Mouse (Mus musculus): Measurements from ENCODE around the gene Tns2. TPM values are rescaled to one million over a fixed set of nuclear protein-coding genes. Genes with fewer than 3 reads are reported as not detected.
"Not testable (repeated sequence)": the region's sequence is repeated elsewhere in the genome, so short reads cannot be mapped to it uniquely, and the experiment has no call there.

Gene Tns2
- polyA plus RNA-seq, 2 experiments = 66.3 to 114 TPM

DNA sequence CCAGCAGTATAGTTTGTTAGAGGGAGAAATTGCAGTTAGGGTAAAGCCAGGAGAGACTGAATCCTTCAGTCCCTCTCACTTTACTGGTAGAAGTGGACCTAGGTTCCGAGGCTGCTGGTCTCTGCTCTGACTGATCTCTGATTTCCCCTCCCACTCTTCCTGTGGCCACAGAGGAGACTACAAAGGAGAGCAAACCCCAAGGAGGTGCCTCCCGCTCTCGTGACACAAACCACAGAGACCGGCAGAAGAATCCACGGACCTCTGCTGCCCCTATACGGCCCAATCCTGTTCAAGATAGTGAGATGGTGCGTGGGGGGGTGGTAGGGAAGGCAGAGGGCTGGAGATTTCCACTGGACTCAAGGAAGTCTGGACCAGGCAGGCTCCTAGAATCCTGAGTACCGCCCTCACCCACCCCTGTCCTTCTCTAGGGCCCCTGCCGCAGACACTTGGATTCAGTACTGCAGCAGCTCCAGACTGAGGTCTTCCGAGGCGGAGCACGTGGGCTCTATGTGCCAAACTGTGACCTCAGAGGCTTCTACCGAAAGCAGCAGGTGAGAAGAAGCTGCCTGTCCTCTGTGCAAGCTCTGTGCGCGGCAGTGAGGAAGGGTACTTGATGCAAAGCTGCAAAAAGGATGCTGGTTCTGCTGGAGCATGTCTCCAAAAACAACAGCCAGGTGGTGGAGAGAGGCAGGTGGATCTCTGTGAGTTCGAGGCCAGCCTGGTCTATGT, 47.6 kb downstream of the Tns2 start:
- Histone ChIP-seq H3K27me3 (ENCODE audit: control insufficient read depth, insufficient read depth, low read length) (peaks cover 22% of the 10 kb centered on the region), H3K4me2 (replicated peaks; ENCODE audit: low read depth, low read length, severe bottlenecking) (no peak overlapping the region), H3K4me1 (ENCODE audit: control insufficient read depth, insufficient read depth, low read length) (peaks cover 15% of the 10 kb centered on the region), H3K9ac (ENCODE audit: low read depth, low read length, severe bottlenecking) (no peak overlapping the region), H3K27ac (replicated peaks; ENCODE audit: low read depth, low read length) (no peak overlapping the region), H3K36me3 (ENCODE audit: control insufficient read depth, insufficient read depth, low read length) (no peaks in the 10 kb centered on the region), H3K4me3 (replicated peaks; ENCODE audit: low read length) (no peak overlapping the region), H3K9me3 (ENCODE audit: control insufficient read depth, low read length) (no peaks in the 10 kb centered on the region)
- DNase-seq (ENCODE audit: low spot score) (no peak), ATAC-seq (ENCODE audit: low FRiP score, low read depth) (no peak)
- WGBS = 65% methylated on average over 16 of the region's 16 CpGs
- TF ChIP-seq POLR2A (IDR thresholded peaks at IDR 0.05; ENCODE audit: borderline replicate concordance, extremely low read depth, insufficient read depth, insufficient read length) = no peak

DNA sequence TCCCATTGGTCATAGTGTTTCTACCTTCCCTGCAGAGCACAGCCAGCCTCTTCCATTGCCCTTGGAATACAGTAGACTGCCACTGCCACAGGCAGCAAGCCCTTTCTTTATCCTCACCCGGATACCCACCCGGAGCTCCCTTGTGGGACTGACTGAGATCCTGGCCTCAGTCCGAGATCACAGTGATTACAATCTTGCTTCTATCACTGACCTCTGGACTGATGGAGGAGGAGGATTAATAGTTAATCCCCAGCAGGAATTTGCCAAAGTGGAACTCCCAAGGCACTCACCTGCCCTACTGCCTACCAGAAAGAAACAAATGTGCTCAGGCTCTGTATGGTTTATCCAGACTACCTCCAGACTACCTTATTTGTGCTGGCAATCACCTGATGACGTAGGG, 49.3 kb downstream of the Tns2 start:
- 77% methylated on average over 4 of the region's 4 CpGs for WGBS
- H3K4me3 ChIP-seq (replicated peaks; ENCODE audit: low read length) = no peak overlapping the region
- H3K4me1 ChIP-seq (ENCODE audit: control insufficient read depth, insufficient read depth, low read length) = peaks cover 9% of the 10 kb centered on the region; the same call in 1 of the 2 replicates
- DNase-seq (ENCODE audit: low spot score) (no peak), ATAC-seq (ENCODE audit: low FRiP score, low read depth) (no peak)
- H3K36me3 ChIP-seq (ENCODE audit: control insufficient read depth, insufficient read depth, low read length) = no peaks in the 10 kb centered on the region
- H3K27me3 ChIP-seq (ENCODE audit: control insufficient read depth, insufficient read depth, low read length) = peaks cover 14% of the 10 kb centered on the region
- H3K9ac ChIP-seq (ENCODE audit: low read depth, low read length, severe bottlenecking) = no peak overlapping the region
- H3K27ac ChIP-seq (replicated peaks; ENCODE audit: low read depth, low read length) = no peak overlapping the region
- TF ChIP-seq POLR2A (IDR thresholded peaks at IDR 0.05; ENCODE audit: borderline replicate concordance, extremely low read depth, insufficient read depth, insufficient read length) = no peak
- no peaks in the 10 kb centered on the region for H3K9me3 ChIP-seq (ENCODE audit: control insufficient read depth, low read length)
- no peak overlapping the region for H3K4me2 ChIP-seq (replicated peaks; ENCODE audit: low read depth, low read length, severe bottlenecking)

DNA sequence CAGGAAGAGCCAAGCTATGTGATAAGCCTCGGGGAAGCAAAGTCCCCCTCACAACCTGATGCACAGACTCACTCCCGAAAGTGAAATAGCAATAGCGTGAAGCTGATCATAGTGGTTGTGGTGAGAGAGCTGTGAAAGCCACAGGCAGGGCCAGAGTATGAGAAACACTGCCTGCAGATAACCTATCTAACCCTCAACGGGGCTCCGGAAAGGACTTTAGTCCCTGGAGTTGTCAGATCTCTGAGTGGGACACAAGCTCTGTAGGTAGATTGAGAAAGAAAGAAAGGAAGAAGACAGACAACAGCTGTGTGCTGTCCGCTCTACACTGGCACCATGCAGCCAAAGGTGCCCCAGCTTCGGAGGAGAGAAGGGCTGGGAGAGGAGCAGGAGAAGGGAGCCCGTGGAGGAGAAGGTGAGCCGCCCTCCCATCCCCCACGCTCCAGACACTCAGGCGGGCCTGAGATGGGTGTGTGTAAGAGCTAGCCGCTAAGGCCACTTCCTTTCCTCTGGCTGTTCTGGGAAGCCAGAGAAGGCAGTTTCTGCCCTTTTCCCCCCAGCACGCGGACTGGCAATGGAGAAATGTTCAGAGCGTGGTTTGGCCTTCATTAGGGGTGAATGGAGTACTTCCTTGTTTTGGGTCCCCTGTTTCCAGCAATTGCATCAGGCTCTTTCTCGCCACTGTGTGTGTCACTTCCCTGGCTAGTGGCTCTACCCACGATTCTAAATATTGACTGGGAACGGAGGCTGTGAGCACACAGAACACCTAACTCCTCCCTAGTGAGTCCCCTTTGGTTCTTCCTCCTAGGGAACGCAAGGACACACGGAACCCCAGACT, 50.3 kb downstream of the Tns2 start, which contains the start of gene Soat2:
Gene Soat2, plus strand, starts transcription at position 226 of the 835 bp plus-strand sequence.
- no peak within 1 kb of the TSS for H3K4me3 ChIP-seq (replicated peaks; ENCODE audit: low read length)
- ATAC-seq (ENCODE audit: low FRiP score, low read depth) (no peak), DNase-seq (ENCODE audit: low spot score) (no peak)
- H3K9ac ChIP-seq (ENCODE audit: low read depth, low read length, severe bottlenecking) = no peak within 1 kb of the TSS
- no peak within 1 kb of the TSS; the same call in 1 of the 2 replicates for H3K27ac ChIP-seq (replicated peaks; ENCODE audit: low read depth, low read length)
- WGBS = 50% methylated on average over 20 of the region's 20 CpGs
- no peak within 1 kb of the TSS for H3K4me2 ChIP-seq (replicated peaks; ENCODE audit: low read depth, low read length, severe bottlenecking)
- H3K4me1 ChIP-seq (ENCODE audit: control insufficient read depth, insufficient read depth, low read length) = peaks cover 6% of the 10 kb centered on the region; the same call in 1 of the 2 replicates
- H3K9me3 ChIP-seq (ENCODE audit: control insufficient read depth, low read length) = no peaks in the 10 kb centered on the region
- no peak for TF ChIP-seq POLR2A (IDR thresholded peaks at IDR 0.05; ENCODE audit: borderline replicate concordance, extremely low read depth, insufficient read depth, insufficient read length)
- peaks cover 4% of the 10 kb centered on the region; the same call in 1 of the 2 replicates for H3K27me3 ChIP-seq (ENCODE audit: control insufficient read depth, insufficient read depth, low read length)
- H3K36me3 ChIP-seq (ENCODE audit: control insufficient read depth, insufficient read depth, low read length) = no peaks in the 10 kb centered on the region

DNA sequence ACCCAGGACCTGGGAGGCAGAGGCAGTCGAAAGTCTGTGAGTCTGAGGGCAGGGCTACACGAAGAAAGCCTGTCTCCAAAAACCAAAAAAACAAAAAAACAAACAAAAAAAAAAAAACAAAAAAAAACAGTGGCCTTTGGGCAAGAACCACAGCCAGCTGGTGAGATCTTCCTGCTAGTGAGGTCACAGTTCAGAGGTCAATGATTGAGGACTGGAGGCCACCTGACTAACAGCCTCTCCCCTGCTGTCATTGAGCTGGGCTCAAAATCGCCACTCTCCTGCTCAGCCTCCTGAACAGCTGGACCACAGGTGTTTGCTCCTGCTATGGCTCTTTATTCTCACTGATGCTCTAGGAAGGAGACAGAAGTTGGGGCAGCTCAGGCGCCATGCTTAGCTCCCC, 52.4 kb downstream of the Tns2 start:
- Histone ChIP-seq H3K4me1 (ENCODE audit: control insufficient read depth, insufficient read depth, low read length) (peaks cover 6% of the 10 kb centered on the region; the same call in 1 of the 2 replicates), H3K9ac (ENCODE audit: low read depth, low read length, severe bottlenecking) (no peak overlapping the region), H3K4me3 (replicated peaks; ENCODE audit: low read length) (no peak overlapping the region), H3K9me3 (ENCODE audit: control insufficient read depth, low read length) (no peaks in the 10 kb centered on the region), H3K27ac (replicated peaks; ENCODE audit: low read depth, low read length) (no peak overlapping the region), H3K36me3 (ENCODE audit: control insufficient read depth, insufficient read depth, low read length) (no peaks in the 10 kb centered on the region), H3K27me3 (ENCODE audit: control insufficient read depth, insufficient read depth, low read length) (no peaks in the 10 kb centered on the region), H3K4me2 (replicated peaks; ENCODE audit: low read depth, low read length, severe bottlenecking) (no peak overlapping the region)
- no peak for TF ChIP-seq POLR2A (IDR thresholded peaks at IDR 0.05; ENCODE audit: borderline replicate concordance, extremely low read depth, insufficient read depth, insufficient read length)
- ATAC-seq (ENCODE audit: low FRiP score, low read depth) (no peak), DNase-seq (ENCODE audit: low spot score) (no peak)
- WGBS = 40% methylated on average over 4 of the region's 4 CpGs

GRCm38 (mm10) chr15:102155006-102155405, 54.8 kb downstream of the Tns2 start:
- H3K4me1 ChIP-seq (ENCODE audit: control insufficient read depth, insufficient read depth, low read length); H3K27ac ChIP-seq (replicated peaks; ENCODE audit: low read depth, low read length); H3K9ac ChIP-seq (ENCODE audit: low read depth, low read length, severe bottlenecking); H3K4me3 ChIP-seq (replicated peaks; ENCODE audit: low read length); H3K4me2 ChIP-seq (replicated peaks; ENCODE audit: low read depth, low read length, severe bottlenecking); H3K36me3 ChIP-seq (ENCODE audit: control insufficient read depth, insufficient read depth, low read length); H3K9me3 ChIP-seq (ENCODE audit: control insufficient read depth, low read length); H3K27me3 ChIP-seq (ENCODE audit: control insufficient read depth, insufficient read depth, low read length); DNase-seq (ENCODE audit: low spot score); ATAC-seq (ENCODE audit: low FRiP score, low read depth): not testable (repeated sequence)
- 92% methylated on average over 6 of the region's 6 CpGs for WGBS
